In genomic region chr14:46941077-46941476, GRCm38 (mm10) we compare ENCODE assay signal across 9 mouse cellular contexts. TPM values are rescaled to one million over a fixed set of nuclear protein-coding genes. Genes with fewer than 3 reads are reported as not detected.
A peak's percentile ranks its signal among the peaks of the same experiment; 100 is the strongest.
DNase-seq lines count a peak whose midpoint lies in the region; ATAC-seq lines count a peak whose summit lies in the region.
"Had no signal": no experiment of that assay in that cellular context is flagged by ENCODE, and none has a peak within 500 bp of the region (broad histone marks: within the 10 kb centered on the region; RNA-seq: fewer than 3 reads in every experiment).

No protein-coding gene starts in this region.

- no peak for DNase-seq in kidney, adult 18-20 months
- no peak for DNase-seq in embryonic facial prominence, embryonic 14.5 days (ENCODE audit: low spot score)
- no peak for DNase-seq in hindbrain, embryonic 11.5 days (ENCODE audit: low spot score)
- no peak for DNase-seq in layer of hippocampus, postnatal 14 days (ENCODE audit: low spot score in 2 of 2)
- DNase-seq in layer of hippocampus, postnatal 10 days (ENCODE audit: low spot score in 2 of 2): no peak

- H3K27me3 ChIP-seq in kidney, embryonic 14.5 days (ENCODE audit: control insufficient read depth, insufficient read depth, low read length): no peaks in the 10 kb centered on the region
- no peaks in the 10 kb centered on the region for H3K27me3 ChIP-seq in embryonic facial prominence, embryonic 14.5 days (replicated peaks; ENCODE audit: control insufficient read depth, insufficient read depth, low read length)
- no peaks in the 10 kb centered on the region for H3K27me3 ChIP-seq in hindbrain, embryonic 11.5 days (ENCODE audit: control insufficient read depth, insufficient read depth, low read length)
- H3K27me3 ChIP-seq in midbrain, embryonic 13.5 days: no peaks in the 10 kb centered on the region

- H3K4me2 ChIP-seq in kidney, embryonic 14.5 days (replicated peaks; ENCODE audit: low read depth, low read length): no peak overlapping the region
- peak overlapping the region; percentile 44 for H3K4me2 ChIP-seq in embryonic facial prominence, embryonic 14.5 days (ENCODE audit: low read depth, low read length)
- H3K4me2 ChIP-seq in hindbrain, embryonic 11.5 days (replicated peaks; ENCODE audit: low read depth, low read length): no peak overlapping the region
- no peak overlapping the region for H3K4me2 ChIP-seq in midbrain, embryonic 13.5 days (replicated peaks)

- WGBS in kidney, embryonic 14.5 days: 51% methylated on average over 6 of the region's 6 CpGs
- 20% methylated on average over 6 of the region's 6 CpGs for WGBS in embryonic facial prominence, embryonic 14.5 days
- 46% methylated on average over 6 of the region's 6 CpGs for WGBS in hindbrain, embryonic 11.5 days
- WGBS in midbrain, embryonic 13.5 days: 32% methylated on average over 5 of the region's 6 CpGs

- H3K9me3 ChIP-seq in kidney, embryonic 14.5 days (ENCODE audit: control insufficient read depth, low read length): no peaks in the 10 kb centered on the region
- H3K9me3 ChIP-seq in embryonic facial prominence, embryonic 14.5 days (ENCODE audit: control insufficient read depth, low read length): no peaks in the 10 kb centered on the region
- no peaks in the 10 kb centered on the region for H3K9me3 ChIP-seq in hindbrain, embryonic 11.5 days (ENCODE audit: control insufficient read depth, low read length)
- no peaks in the 10 kb centered on the region for H3K9me3 ChIP-seq in midbrain, embryonic 13.5 days
- H3K9me3 ChIP-seq: G1E had no signal

- no peaks in the 10 kb centered on the region for H3K36me3 ChIP-seq in kidney, embryonic 14.5 days (ENCODE audit: control insufficient read depth, insufficient read depth, low read length)
- H3K36me3 ChIP-seq in embryonic facial prominence, embryonic 14.5 days (ENCODE audit: control insufficient read depth, insufficient read depth, low read length): no peaks in the 10 kb centered on the region
- H3K36me3 ChIP-seq in hindbrain, embryonic 11.5 days (ENCODE audit: control insufficient read depth, insufficient read depth, low read length): no peaks in the 10 kb centered on the region
- H3K36me3 ChIP-seq in midbrain, embryonic 13.5 days: no peaks in the 10 kb centered on the region
- H3K36me3 ChIP-seq: G1E had no signal

- no peak overlapping the region for H3K4me3 ChIP-seq in kidney, embryonic 14.5 days (ENCODE audit: low read length)
- no peak overlapping the region for H3K4me3 ChIP-seq in embryonic facial prominence, embryonic 14.5 days (ENCODE audit: low read depth, low read length)
- no peak overlapping the region for H3K4me3 ChIP-seq in hindbrain, embryonic 11.5 days (ENCODE audit: low read depth, low read length)
- H3K4me3 ChIP-seq in midbrain, embryonic 13.5 days (replicated peaks): no peak overlapping the region

- H3K9ac ChIP-seq in kidney, embryonic 14.5 days (ENCODE audit: low read depth, low read length): no peak overlapping the region
- H3K9ac ChIP-seq in embryonic facial prominence, embryonic 14.5 days (ENCODE audit: low read depth, low read length): 0 out of 2 replicates have a peak overlapping the region, but pooled peaks have one; percentile 43
- H3K9ac ChIP-seq in hindbrain, embryonic 11.5 days (ENCODE audit: low read depth, low read length): no peak overlapping the region
- no peak overlapping the region for H3K9ac ChIP-seq in midbrain, embryonic 13.5 days (replicated peaks)

- peak; percentile 58 for ATAC-seq in kidney, embryonic 14.5 days (ENCODE audit: low FRiP score, low TSS enrichment)
- no peak; the same call in 1 of the 2 replicates for ATAC-seq in embryonic facial prominence, embryonic 14.5 days (ENCODE audit: low read depth)
- ATAC-seq in hindbrain, embryonic 11.5 days (ENCODE audit: low FRiP score): peak; percentile 35; the same call in 1 of the 2 replicates
- ATAC-seq in midbrain, embryonic 13.5 days: peak; percentile 67; the same call in 1 of the 2 replicates
- ATAC-seq in megakaryocyte-erythroid progenitor cell, adult 5-6 weeks (replicated peaks; ENCODE audit: low FRiP score, low TSS enrichment, poor library complexity, severe bottlenecking): no peak

- H3K4me1 ChIP-seq in kidney, embryonic 14.5 days (ENCODE audit: control insufficient read depth, insufficient read depth, low read length): peaks cover 15% of the 10 kb centered on the region; the same call in 1 of the 2 replicates
- peaks cover 22% of the 10 kb centered on the region for H3K4me1 ChIP-seq in embryonic facial prominence, embryonic 14.5 days (ENCODE audit: control insufficient read depth, insufficient read depth, low read length)
- H3K4me1 ChIP-seq in hindbrain, embryonic 11.5 days (replicated peaks; ENCODE audit: control insufficient read depth, insufficient read depth, low read length): no peaks in the 10 kb centered on the region
- H3K4me1 ChIP-seq in midbrain, embryonic 13.5 days (replicated peaks): peaks cover 14% of the 10 kb centered on the region

- H3K27ac ChIP-seq in kidney, embryonic 14.5 days (ENCODE audit: low read depth, low read length): peak overlapping the region; percentile 59; the same call in 1 of the 2 replicates
- peak overlapping the region; percentile 93 for H3K27ac ChIP-seq in embryonic facial prominence, embryonic 14.5 days (replicated peaks; ENCODE audit: low read depth, low read length)
- H3K27ac ChIP-seq in hindbrain, embryonic 11.5 days (ENCODE audit: low read depth, low read length): no peak overlapping the region
- no peak overlapping the region; the same call in 1 of the 2 replicates for H3K27ac ChIP-seq in midbrain, embryonic 13.5 days

RNA-seq across cellular contexts. Expression of gene Samd4, which starts 58.4 kb away (rescaled TPM):
- 2.6 and 2.9 TPM in 2 replicates for polyA plus RNA-seq in kidney, embryonic 14.5 days (2014; fragmentation: Nextera tagmentation; extraction: Ambion mirVana)
- polyA plus RNA-seq in embryonic facial prominence, embryonic 14.5 days (2014; fragmentation: Nextera tagmentation; extraction: Ambion mirVana): 8.2 and 9.6 TPM in 2 replicates
- 3.1 and 4.7 TPM in 2 replicates for polyA plus RNA-seq in hindbrain, embryonic 11.5 days (2014; fragmentation: Nextera tagmentation; extraction: Ambion mirVana)
- polyA plus RNA-seq in midbrain, embryonic 13.5 days (2015; fragmentation: Nextera tagmentation; extraction: Ambion mirVana): 3.3 and 4.3 TPM in 2 replicates
- total RNA-seq in layer of hippocampus, postnatal 14 days (2021): 10 to 100 TPM; 10.9 to 11.2 TPM
- 10 to 100 TPM; 12.6 to 13.0 TPM for total RNA-seq in layer of hippocampus, postnatal 10 days (2021)
- 0.07 and 4.2 TPM in 2 replicates for total RNA-seq in megakaryocyte-erythroid progenitor cell, adult 5-6 weeks (2014; fragmentation: Nextera tagmentation)
- total RNA-seq in megakaryocyte-erythroid progenitor cell, adult 5-6 weeks (2017): 0.15 and 0.61 TPM in 2 replicates
- polyA plus RNA-seq: G1E had no signal

Comparison
In these comparisons a context has a peak if more than half of its experiments do, and no peak if none do; other contexts are left out.
1. ATAC-seq: peak in kidney, embryonic 14.5 days (single experiment), hindbrain, embryonic 11.5 days (single experiment) and midbrain, embryonic 13.5 days (single experiment); none in embryonic facial prominence, embryonic 14.5 days (single experiment) and megakaryocyte-erythroid progenitor cell, adult 5-6 weeks (single experiment).
2. H3K27ac ChIP-seq: peak in kidney, embryonic 14.5 days (single experiment) and embryonic facial prominence, embryonic 14.5 days (single experiment); none in hindbrain, embryonic 11.5 days (single experiment) and midbrain, embryonic 13.5 days (single experiment).